Mouse (Mus musculus): ENCODE measurements at regions not wholly inside any gene's neighbourhood (a gene's known extent, or its start where the extent isn't known, plus 50 kb on each side); places are given as distances from the start of the nearest gene placed in this dataset.
"Not testable (repeated sequence)": the region's sequence is repeated elsewhere in the genome, so short reads cannot be mapped to it uniquely, and the experiment has no call there.

DNA sequence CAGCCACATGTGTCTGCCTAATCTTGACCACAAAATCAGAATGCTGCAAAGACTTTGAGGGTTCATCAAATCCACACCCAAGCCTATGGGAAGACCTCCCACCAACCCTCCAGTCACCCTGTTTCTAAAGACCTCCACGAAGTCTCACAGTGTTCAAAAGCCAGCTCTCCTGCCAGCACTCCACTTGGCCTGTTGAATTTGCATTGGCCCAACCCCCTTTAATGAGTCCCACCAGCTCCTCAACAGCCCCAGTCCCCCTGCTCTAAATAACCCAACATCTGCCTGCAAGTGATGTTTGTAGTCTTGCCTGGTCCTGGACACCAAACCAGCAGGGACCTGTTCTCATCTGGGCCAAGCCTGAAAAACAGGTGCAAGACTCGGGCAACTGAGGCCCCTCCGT, 106.6 kb upstream of the Nt5e start:
- in situ Hi-C loops (cut with MboI, MseI): loop anchor here (5.0 kb wide), 1 partner anchor 513 kb away; no protein-coding TSS in a partner anchor

- in situ Hi-C loops (cut with MboI, MseI): loop anchor here (5.0 kb wide), 1 partner anchor 514 kb away; no protein-coding TSS in a partner anchor
Observed at GRCm38 (mm10) chr9:88221276-88221675, 105.7 kb upstream of the Nt5e start.

DNA sequence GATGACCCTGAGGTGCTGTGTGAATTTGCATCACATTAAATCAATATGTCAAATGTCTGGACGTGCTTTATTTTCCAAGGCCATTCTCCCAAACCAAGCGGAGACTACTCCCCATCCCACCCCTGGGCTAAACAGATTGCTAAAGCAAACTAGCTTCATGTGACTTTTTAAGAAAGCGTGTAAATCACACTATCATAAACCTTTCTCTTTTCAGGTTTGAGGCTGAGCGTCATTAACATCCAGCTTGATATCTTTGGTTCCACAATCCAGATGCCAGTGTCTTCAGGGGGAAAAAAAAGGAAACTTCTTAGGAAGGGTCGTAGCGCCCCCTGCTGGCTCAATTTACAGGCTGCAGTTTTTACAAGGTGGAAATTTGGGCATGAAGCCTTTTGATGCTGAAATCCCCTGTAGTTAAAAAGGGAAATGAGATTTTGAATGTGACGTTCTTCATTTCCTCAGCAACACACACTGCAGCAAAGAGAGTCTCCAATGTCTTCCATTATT, 105.1 kb upstream of the Nt5e start:
- in situ Hi-C loops (cut with MboI, MseI): loop anchor here (5.0 kb wide), 1 partner anchor 515 kb away; no protein-coding TSS in a partner anchor

DNA sequence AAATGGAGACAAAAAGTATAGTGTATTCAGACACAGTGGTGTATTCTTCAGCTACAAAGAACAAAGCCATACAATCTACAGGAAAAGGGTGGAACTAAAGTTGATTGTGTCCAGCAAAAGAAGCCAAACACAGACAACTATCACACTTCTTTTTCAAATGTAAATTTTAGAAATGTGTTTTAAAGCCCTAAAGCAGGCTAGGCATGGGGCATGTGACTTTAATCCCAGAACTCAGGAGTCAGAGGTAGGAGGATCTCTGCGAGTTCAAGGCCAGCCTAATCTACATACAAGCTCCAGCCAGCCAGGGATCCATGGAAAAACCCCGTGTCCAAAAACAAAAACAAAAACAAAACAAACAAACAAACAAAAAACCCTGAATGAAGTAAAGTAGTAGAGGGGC, 89.9 kb upstream of the Nt5e start:
- in situ Hi-C loops (cut with MboI, MseI): loop anchor here (25.0 kb wide), 1 partner anchor 300 kb away; the partner anchor contains the start of gene Zfp949

- in situ Hi-C loops (cut with MboI, MseI): loop anchor here (25.0 kb wide), 1 partner anchor 299 kb away; the partner anchor contains the start of gene Zfp949
Observed at GRCm38 (mm10) chr9:88238346-88238745, 88.7 kb upstream of the Nt5e start.

DNA sequence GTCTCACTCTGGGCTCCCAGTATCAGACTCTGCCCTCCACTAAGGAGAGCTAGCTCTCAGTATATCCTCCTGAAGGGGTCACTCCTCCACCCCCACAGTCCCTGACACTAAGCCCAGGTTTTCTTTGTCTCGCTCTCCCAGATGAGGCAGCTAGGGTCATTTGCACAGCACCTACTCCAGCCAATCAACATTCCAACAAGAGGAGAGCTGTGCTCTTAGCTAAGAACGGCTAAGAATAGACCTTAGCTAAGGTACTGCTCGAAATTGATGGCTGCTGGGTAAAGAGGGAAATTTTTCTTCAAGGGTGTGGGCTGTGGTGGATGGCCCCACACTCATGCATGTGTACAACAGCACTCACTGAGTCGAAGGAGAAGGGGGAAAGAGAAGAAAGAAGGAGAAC, 86.3 kb upstream of the Nt5e start:
- in situ Hi-C loops (cut with MboI, MseI): loop anchor here (5.0 to 25.0 kb wide), 2 partner anchors 157 to 297 kb away; partner anchors contain the start of gene Zfp949

DNA sequence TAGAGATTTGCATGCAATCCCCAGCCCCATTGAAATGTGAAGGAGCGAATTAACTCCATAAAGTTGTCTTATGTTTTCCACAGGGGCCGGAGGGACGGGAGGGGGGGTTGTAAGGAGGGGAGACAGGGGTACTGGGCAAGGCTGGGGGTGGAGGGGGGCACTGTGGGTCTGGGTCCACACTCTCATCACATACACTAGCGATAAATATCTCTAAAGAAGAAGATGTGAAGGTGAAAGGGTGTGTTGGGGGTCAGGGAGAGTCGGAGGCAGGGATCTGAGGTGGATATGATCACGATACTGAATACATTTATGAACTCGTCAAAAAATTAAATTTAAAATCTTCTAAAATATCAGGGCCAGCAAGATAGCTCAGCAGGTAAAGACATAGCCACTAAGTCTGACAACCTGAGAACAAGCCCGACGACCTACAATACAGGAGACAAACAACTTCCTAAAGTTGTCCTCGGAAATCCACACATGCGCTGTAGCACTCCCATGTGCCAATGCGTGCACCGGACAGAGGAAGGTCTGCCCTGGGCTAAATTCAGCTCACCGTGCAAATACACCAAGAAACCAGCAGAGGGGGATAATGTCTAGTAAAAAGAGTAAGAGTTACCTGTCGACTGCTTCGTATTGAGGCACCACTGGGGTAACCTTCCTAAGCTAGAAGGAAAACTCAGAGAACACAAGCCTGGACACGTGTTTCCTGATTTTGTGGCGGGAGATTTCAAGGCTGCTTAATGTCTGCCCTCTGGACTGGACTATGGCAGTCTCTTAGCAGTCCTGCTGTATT, 85.6 kb upstream of the Nt5e start:
- in situ Hi-C loops (cut with MboI, MseI): loop anchor here (5.0 to 25.0 kb wide), 2 partner anchors 156 to 296 kb away; partner anchors contain the start of gene Zfp949

- in situ Hi-C loops (cut with MboI, MseI): loop anchor here (5.0 to 25.0 kb wide), 2 partner anchors 155 to 295 kb away; partner anchors contain the start of gene Zfp949
Observed at GRCm38 (mm10) chr9:88242530-88242929, 84.5 kb upstream of the Nt5e start.

DNA sequence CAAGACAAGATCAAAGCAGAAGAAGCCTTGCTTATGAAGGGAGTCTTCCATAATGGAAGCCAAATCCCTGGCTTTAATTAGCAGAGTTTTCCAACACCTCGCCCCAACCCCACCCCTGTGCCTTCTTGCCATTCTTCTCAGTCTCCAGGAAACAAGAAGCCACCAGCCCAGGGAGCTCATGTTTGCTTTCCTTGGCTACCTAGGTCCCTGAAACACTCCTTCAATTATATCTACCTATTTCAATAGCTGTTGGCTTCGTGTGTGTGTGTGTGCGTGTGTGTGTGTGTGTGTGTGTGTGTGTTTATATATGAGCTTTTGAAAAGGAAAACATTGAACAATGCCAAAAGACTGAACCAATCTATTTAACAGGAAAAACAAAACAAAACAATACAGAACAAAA, 82.5 kb upstream of the Nt5e start:
- in situ Hi-C loops (cut with MboI, MseI): loop anchor here (5.0 to 25.0 kb wide), 2 partner anchors 153 to 293 kb away; partner anchors contain the start of gene Zfp949

DNA sequence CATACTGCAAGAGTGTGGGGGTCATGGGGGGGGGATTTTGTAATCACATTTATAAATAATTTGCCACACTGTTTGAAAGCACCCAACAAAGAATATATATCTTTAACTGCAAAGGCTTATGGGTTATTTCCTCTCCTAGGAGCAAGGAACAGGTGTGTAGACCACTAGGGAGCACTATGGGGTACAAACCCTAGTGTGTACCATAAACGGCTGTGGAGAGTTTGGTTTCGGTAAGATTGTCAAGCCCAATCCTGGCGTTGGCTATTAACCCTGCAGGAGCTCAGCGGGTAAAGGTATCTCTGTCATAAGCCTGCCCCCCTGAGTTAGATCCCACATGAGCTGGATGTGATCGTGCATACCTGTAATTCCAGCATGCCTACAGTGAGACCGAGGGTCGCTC, 71.0 kb upstream of the Nt5e start:
- in situ Hi-C loops (cut with MboI, MseI): no loop called here

GRCm38 (mm10) chr9:88259627-88260026, 67.4 kb upstream of the Nt5e start:
- in situ Hi-C loops (cut with MboI, MseI): no loop called here

GRCm38 (mm10) chr9:88260072-88260635, 66.8 kb upstream of the Nt5e start:
- in situ Hi-C loops (cut with MboI, MseI): no loop called here

DNA sequence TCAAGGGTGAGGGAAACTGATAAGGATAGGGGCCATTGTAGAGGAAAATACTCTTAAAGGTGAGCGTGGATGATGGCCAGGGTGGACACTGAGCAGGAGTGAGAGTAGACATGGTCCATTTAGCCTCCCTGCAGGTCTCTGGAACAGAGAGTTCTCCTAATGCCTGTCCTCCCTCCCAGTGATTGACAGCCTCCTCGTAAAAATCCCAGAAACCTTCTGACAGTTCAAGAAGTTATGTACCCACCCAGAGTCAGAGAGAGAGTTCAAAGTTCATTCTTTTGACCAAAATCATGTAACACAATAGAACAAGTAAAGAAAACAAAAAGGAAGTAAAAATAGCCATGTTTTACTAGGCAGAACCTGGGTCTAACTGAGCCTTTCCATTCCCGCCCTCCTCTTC, 64.5 kb upstream of the Nt5e start:
- in situ Hi-C loops (cut with MboI, MseI): no loop called here

GRCm38 (mm10) chr9:88266346-88266745, 60.7 kb upstream of the Nt5e start:
- in situ Hi-C loops (cut with MboI, MseI): not testable (repeated sequence)

DNA sequence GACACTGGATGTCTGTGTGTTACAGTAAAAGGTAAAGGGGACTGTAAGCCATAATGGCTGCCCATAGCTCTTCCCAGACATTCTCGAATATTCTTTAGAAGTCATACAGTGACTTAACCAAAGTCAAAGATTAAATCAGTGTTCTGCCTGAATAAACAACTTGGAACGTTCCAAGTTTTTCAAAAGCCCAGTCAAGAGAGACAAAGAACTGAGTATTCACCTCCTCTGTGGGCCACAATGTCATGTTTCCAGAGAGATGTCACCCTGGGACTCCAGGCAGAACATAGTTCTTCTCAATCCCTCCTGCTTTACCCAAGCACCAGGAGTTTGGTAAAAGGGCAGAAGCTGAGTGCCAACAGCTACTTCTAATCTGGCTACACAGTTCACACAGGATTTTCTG, 58.2 kb upstream of the Nt5e start:
- in situ Hi-C loops (cut with MboI, MseI): no loop called here

- in situ Hi-C loops (cut with MboI, MseI): no loop called here
Observed at GRCm38 (mm10) chr9:88269216-88269615, 57.8 kb upstream of the Nt5e start.

DNA sequence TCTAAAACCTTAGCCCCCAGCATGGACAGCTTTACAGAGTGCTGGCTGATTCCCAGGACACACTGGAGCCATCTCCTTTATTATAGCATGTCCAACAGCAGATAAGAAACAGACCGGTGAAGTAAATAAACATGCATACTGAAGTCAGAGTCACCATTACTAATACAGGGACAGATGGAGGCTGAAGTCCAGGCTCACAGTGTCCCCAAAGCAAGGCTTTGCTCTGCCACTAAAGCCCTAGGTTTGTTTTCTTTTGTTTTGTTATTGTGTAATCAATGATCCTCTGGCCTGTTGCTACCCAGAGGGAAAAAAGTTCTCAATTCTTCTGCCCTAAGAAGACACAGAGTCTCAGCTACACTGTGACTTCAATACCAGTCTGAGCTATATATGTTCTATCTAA, 56.2 kb upstream of the Nt5e start:
- in situ Hi-C loops (cut with MboI, MseI): no loop called here

DNA sequence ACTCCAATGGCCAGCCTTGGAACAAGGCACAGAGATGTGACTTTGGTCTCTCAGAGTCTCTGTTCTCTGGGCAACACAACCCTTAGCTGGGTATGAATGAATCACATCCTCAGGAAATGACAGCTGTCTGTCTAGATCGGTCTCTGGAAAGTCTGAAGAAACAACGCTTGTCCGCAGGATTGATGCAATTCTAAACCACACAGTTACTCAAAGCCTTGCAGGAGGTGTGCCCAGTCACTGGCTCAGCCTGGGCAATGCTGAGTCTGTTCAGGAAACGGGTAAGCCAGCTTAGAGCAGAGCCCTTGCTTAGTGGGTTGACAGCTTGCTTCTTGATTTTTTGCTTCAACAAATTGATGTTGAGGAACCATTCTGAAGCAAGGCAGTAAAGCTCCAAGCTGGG, 53.7 kb upstream of the Nt5e start:
- in situ Hi-C loops (cut with MboI, MseI): no loop called here

DNA sequence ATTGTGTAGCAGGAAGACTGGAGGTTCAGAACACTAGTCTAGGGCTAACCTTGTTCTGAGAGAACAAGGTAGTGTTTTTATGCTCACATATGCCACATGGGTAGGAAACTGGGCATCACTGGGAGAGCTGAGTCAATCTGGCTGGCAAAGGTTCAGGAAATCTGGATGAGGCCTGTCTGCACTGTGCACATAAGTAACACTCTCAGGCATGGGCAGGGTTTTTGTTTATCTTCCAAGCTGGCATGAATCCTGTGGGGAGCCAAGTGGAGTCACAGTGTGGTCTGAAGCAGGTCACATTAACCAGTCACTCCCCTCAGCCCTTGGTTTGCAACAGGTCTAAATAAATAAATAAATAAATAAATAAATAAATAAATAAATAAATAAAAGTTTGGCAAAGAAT, 53.0 kb upstream of the Nt5e start:
- in situ Hi-C loops (cut with MboI, MseI): no loop called here

DNA sequence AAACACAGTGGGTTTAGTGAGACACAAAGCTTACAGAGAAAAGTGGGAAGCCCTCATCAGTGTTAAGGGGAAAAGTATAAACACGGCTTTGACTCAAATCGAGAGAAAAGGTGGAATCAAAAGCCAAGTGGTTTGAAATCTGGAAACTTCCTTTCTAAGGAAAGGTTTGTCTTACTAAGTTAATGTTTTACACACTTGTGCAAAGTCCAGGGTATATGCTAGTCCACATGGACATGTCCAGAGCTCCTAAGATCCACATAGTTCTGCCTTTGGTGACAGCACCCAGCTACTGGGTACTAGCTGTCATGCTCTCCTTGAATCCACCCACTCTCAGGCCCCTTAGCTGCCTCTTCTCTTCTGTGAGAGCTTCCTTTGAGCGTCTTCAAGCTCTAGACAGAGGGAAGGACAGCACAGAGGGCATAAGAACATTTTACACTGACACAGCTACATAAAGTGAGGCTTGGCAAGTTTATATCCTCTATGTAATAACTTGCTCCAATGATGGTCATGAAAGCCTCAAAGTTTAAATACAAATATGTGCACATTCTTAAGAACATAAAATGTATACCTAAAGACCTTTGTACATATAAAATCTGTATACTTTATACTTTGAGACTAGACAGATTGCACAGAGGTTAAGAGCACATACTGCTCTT, 52.2 kb upstream of the Nt5e start:
- in situ Hi-C loops (cut with MboI, MseI): no loop called here

DNA sequence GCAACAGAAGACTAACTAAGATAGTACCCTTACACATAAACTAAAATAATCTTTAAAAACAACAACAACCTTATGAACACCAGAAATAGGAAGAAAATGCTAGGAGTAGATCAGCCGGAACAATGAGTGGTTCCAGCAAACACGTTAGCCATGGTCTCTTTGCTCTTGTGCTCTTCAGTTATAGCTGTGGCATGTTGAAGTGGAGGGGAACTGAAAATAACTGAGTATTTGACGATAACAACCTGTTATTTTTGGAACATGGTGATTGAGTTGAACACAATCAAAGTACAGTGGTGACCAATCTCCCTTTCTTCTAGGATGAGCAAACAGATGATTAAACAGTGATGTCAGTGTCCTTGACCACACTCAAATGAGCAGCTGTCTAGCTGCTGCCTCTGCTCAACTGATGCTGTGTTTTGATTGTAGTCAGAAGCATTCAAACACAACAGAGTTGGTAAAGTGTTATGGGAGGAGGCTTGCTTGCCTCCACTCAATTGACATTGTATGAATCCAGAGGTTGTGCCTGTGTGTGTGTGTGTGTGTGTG, 50.9 kb upstream of the Nt5e start:
- in situ Hi-C loops (cut with MboI, MseI): no loop called here

DNA sequence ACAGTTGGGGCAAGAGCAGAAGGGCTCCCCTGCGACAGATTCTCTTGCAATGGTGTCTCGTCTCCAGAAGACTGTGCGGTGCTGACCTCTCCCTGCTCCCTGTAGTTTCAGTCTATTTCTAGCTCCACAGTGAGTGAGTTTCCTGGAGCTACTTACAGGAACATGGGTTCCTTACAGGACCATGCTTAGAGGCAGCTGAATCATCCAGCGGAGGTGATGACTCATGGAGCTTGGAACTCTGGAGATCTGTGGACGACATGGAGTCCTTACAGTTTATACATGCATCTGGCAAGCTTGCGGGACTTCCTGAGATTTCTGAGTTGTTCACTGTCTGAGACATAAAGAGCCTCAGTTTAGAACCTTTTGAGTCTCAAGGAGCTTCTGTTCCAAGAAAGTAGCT, 50.0 kb upstream of the Nt5e start:
- in situ Hi-C loops (cut with MboI, MseI): no loop called here
